Mouse (Mus musculus) right cerebral cortex, postnatal 25 days (tissue): ENCODE data around the gene Gm42878.

Experiments used
- DNase-seq: peaks from one replicate; pipeline ENCODE4 v3.0.0; 2022

Gene Gm42878

GRCm38 (mm10) chr5:121544910-121545792 lies at the start of gene Gm42878, which contains the start of gene Adam1a:
Gene Gm42878 (minus strand): TSS chr5:121545482.
Gene Adam1a (minus strand): TSS chr5:121545482.
- no peak for DNase-seq

GRCm38 (mm10) chr5:121594714-121595313 lies 49.5 kb upstream of the Gm42878 start:
- no peak for DNase-seq

GRCm38 (mm10) chr5:121593451-121594401 lies 48.4 kb upstream of the Gm42878 start, which contains the start of gene Aldh2:
Gene Aldh2 (minus strand): TSS chr5:121593824.
- peak; percentile 75 for DNase-seq

GRCm38 (mm10) chr5:121592816-121593407 lies 47.6 kb upstream of the Gm42878 start:
- DNase-seq: no peak

- no peak for DNase-seq
Observed at GRCm38 (mm10) chr5:121592064-121592815, 47.0 kb upstream of the Gm42878 start.

DNA sequence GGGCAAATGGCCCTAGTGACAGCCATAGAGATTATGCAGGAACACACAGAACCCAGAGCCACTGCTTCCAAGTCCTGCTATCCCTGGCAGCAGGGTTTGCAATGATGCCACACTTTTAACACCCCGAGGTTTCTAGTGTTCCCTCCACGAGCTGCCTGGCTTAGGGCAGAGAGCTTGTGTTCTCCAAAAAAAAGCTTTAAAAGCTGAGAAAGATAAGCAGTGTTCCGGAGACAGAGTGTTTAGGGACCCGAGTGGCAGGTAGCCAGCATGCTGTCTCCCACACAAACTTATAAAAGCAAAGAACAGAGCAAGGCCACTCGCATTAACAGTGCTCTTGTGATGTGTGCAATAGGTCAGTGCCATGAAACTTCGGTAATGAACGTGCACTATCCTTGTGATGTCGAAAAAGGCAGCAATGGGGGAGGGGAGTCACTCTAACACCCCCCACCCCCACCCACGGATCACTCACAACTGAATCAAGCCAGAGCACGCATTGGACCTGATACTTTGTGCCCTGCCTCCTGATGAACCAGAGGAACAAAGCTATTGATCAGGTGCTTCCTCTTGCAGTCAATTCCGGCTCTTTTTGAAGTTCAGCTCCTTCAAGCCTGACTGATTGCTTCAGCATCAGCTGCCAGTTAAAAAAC lies 46.3 kb upstream of the Gm42878 start:
- no peak for DNase-seq

DNA sequence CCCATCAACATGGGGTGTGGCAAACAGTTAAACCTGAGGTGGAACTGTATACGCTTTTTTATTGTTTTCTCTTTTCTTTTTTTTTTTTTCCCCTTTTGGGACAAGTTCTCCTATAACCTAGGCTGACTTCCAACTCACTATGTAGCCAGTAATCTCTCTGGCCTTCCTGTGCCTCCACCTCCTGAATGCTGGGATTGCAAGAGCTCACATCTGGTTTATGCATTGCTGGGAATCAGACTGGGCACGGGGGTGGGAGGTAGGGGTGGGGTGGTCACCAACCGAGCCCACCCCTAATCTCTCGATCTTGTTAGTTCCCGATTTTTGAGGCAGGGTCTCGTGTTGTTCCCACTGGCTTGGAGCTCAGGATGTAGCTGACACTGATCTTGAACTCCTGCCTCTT lies 44.6 kb upstream of the Gm42878 start:
- DNase-seq: no peak

GRCm38 (mm10) chr5:121586400-121587039 lies 41.2 kb upstream of the Gm42878 start:
- peak; percentile 65 for DNase-seq

GRCm38 (mm10) chr5:121585699-121586098 lies 40.4 kb upstream of the Gm42878 start:
- DNase-seq: peak; percentile 12

DNA sequence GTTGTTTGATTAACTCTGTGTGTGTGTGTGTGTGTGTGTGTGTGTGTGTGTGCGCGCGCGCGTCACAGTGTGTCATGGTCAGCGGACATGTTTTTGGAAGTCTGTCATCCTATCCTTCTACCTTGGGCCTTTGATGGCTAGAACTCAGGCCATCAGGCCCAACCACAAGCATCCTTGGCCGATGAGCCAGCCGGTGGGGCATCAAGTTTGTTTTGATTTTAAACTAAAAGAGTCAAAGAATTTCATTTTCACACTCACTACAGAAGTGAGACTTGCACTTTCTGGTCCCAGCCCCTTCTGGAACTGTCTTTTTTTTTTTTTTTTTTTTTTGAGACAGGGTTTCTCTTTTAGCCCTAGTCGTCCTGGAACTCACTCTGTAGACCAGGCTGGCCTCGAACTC lies 39.7 kb upstream of the Gm42878 start:
- DNase-seq: no peak

GRCm38 (mm10) chr5:121583765-121584501 lies 38.7 kb upstream of the Gm42878 start:
- DNase-seq: peak; percentile 65

DNA sequence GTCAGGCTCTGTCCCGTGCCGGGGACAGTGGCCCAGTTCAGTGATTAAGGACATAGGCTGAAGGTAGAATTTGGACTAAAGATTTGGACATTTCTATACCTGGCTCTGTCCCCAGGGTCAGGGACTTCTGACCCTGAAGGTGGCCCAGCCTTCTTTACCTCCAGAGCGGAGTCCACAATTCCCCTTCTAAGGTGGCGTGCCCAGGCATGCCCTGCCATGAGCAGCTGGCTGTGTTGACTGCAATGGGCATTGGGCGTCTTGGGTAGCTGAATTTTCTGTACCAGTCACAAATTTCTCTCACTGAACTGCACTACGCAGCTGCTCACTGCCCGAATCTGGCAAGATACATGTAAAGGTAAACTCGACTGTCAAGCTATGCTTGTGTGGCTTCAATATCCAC lies 36.7 kb upstream of the Gm42878 start:
- DNase-seq: no peak

GRCm38 (mm10) chr5:121576927-121577488 lies 31.7 kb upstream of the Gm42878 start:
- no peak for DNase-seq

DNA sequence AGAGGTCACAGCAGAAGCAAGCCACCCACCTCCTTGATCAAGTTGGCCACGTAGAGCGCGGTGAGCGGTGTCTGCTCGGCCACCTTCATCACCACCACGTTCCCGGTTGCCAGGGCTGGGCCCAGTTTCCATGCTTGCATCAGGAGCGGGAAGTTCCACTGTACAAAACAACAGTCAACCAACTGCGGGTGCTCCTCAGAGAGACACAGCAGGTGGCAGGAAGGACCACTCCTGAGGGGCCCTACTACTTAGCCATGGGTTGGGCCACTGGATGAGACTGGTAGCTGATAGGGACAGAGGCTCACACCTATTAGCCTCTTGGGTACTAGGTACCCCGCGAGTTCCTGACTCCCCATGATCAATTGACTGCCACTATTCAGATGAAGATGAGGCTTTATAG lies 30.6 kb upstream of the Gm42878 start:
- DNase-seq: no peak

GRCm38 (mm10) chr5:121574145-121574544 lies 28.9 kb upstream of the Gm42878 start:
- DNase-seq: no peak

DNA sequence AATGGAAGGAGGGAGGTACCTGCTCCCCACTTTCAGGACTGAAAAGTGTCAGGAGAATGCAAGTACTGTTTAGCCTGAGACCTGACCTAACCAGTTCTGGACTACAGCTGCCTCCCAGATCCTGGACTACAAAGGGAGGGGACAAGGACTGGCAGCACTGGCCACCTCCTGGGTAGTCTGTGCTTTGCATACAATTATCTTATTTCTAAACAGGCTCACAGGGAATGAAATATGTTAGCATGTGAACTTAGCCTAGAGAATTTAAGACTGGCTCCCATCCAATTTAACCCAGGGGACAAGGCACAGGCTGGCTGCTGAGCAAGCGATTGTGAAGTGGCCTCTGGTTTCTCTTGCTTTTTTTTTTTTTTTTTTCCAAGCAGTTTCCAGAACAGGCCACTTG lies 25.5 kb upstream of the Gm42878 start:
- no peak for DNase-seq

DNA sequence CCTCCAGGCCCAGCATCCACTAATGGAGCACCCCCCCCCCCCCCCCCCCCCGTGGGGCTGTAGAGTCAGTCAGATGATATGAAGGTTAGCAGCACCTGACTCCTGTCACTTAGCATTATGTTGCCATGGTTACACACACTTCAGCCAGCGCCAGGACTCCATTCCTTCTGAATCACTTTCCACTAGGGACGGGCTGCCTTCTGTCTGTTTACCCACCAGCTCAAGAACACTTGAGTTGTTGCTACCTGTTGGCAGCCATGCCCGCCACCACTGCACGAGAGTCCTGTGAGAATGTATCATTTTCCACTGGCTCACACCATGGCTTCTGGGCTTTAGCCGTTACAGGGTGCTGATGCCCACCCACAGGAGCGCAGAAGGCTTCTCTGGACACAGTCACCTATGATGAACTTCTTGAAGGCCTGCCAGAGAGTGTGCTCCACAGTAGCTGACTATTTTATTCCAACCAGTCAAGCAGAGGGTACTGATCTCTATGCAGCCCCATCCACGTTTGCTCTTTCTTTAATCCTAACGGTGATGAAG lies 24.7 kb upstream of the Gm42878 start:
- no peak for DNase-seq

GRCm38 (mm10) chr5:121566035-121566681 lies 20.9 kb upstream of the Gm42878 start:
- DNase-seq: no peak

DNA sequence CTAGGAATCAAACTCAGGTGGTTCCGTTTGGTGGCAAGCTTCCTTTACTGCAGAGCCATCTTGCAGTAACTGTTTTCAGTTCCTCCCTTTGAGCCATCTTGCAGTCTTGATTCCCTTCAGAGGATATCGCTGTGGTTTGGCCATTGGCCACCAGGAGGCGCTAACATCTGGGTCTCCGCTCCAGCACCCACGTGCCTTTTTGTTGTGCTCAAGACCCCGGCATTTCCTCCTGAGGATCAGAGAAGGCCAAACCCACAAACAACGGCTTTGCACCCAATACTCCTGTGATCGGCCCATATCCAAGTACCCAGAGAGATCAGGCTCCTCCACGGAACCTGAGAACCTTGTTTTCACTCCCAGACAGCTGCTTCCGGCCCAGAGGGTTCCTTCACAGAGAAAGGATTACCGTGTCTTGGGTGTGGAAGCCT lies 19.2 kb upstream of the Gm42878 start:
- DNase-seq: peak; percentile 70
